Mouse (Mus musculus) gastrocnemius, adult 8-10 months (tissue): ENCODE data around the gene Usf3. TPM values are rescaled to one million over a fixed set of nuclear protein-coding genes. Genes with fewer than 3 reads are reported as not detected.

Experiments
- DNase-seq, 2 experiments: peaks; one replicate each; pipeline ENCODE4 v3.0.0; 2022; ENCODE audit warnings: low spot score in 2 of 2
- total RNA-seq, 4 experiments: library from RNA; stranded (reverse); gene quantifications; 2 replicates each; pipeline ENCODE4 v1.2.4; 2022

Usf3 gene
- 10 to 100 TPM; 32.1 to 59.9 (median 42.4) TPM for total RNA-seq

DNA sequence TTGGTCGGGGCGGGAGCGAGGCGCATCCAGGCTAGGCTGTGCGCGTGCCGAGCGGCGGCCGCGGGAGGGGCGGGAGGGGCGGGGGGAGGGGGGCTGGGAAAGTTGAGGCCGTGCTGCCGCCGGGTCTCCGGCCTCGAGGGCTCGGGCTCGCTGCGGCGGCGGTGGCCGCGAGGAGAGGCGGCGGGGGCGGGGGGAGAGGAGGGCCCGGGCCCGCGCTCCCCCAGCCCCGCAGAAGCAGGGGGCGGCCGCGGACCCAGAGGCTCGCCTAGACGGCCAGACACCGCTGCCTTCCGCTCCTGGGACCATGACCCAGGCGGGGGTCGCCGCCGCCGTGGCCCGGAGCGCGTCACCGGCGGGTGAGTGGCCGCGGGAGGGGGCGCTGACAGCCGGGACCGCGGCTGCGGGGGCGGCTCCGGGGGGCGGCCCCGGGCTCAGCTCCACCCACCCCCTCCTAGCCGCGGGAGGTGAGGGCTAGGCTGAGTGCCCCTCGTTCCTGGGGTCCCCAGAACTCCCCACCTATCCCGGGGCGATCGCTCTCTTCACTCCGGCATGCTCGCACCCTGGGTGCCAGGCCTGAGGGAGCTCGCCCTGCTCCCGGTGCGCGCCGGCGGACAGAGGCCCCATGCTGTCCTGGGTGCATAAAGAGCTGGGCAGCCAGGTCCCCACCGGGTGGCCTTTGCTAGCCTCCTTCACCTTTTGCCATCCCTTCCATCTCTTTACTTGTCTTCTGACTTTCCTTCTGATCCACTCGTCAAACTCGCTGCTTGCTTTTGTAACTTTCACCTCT is at the start of gene Usf3:
Gene Usf3 (plus strand): TSS at position 92 of the 787 bp plus-strand sequence.
- peak; percentile 33 to 49 for DNase-seq

DNA sequence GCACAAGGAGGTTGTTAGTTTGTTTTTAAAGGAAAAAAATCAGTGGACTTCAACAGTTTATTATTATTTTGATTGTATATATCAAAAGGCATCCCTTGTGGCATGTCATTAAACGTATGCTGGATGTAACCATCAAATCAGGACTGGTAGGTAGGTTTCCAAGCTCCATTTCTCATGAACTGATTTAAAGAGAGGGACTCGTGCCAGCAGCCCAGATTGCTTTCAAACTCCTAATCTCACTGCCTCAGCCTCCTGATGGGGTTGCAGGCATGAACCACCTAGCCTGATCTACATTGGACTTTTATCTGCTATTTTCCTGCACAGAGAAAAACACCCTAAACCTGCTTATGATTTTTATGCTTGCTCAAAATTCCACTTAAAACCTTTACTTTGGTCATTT is 49.3 kb upstream of the Usf3 start:
- no peak for DNase-seq

DNA sequence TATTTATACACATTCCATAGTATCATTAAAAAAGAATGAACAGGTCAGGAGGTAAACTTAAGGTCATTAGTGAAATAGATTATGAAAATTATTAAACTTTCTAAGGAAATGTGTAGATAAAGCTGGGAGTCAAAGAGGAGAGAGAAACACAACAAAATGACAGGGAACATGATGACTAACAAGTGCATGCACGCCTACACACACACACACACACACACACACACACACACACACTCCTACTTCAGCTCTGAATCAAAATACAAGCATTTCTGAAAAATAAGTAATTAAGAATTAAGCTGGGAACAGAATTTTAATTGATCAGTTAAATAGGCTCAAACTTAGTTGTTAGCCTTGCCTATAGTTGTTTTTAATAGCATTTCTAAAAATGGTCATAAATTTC is 48.3 kb upstream of the Usf3 start:
- no peak for DNase-seq

DNA sequence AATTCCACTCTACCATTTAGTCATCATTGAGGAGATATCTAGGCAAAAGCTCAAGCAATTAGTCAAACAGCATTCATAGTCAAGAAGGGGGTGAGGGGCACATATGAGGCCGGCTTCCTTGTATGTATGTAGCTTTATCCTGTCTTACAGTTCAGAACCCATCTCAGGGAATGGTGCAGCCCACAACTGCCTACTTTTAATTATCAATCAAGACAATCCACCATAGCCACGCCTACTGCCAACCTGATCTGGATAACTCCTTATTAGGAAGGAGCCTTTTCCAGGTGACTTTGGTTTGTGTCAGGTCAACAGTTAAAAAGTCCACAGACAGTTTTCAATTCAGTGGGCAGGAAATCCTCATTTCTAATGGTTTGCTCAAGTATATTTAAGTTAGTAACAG is 47.6 kb upstream of the Usf3 start:
- no peak for DNase-seq

DNA sequence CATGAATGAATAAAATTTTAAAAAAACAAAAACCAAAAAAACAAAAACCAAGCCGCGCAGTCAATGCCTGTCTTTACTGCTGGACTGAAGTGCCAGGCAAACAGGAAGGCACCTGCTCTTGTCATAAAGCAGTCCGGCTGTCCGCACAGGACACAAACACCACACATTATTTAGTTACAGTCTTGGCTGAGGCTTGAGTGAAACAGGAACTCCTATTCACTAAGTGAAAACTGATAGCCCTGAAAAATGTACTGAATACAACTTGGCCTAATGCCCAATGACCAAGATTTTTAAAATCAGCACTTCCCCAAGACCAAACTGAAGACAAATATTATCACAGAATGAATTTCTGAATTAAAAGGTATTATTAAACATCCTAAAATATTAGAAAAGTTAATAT is 46.6 kb upstream of the Usf3 start:
- no peak for DNase-seq

DNA sequence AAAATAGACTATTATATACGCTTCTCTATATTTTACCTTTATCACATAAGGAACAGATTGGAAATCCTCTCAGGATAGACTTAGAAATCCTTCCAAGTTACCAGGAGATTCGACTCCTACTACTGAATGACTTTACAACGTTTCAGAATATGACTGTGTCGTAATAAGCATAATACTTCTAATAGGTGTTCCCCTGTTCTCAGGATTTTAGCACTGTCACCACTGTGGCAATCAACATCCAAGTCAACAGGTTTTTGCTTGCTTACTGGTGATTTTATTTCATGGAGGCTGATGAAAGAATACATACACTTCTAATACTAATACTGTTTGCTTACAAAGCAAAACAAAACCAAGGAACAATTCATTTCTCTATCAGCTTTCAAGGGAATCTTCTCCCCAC is 40.7 kb upstream of the Usf3 start:
- no peak for DNase-seq

DNA sequence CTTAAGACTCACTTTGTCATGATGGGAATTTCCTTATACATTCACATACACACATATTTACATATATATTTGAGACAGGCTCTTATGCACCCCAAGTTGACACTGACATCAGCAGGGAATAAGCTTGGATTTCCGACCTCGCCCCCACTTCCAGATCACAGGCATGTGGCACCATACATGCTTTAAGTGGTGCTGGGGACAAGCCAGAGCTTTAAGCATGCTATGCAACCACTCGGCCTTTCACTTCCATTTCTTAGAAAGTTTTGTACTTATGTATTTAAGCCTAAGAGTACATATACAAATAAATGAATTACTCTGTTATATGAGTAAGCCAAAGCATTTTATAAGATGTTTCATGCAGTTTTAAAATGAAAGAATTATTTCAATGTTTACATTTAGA is 39.9 kb upstream of the Usf3 start:
- DNase-seq = no peak

DNA sequence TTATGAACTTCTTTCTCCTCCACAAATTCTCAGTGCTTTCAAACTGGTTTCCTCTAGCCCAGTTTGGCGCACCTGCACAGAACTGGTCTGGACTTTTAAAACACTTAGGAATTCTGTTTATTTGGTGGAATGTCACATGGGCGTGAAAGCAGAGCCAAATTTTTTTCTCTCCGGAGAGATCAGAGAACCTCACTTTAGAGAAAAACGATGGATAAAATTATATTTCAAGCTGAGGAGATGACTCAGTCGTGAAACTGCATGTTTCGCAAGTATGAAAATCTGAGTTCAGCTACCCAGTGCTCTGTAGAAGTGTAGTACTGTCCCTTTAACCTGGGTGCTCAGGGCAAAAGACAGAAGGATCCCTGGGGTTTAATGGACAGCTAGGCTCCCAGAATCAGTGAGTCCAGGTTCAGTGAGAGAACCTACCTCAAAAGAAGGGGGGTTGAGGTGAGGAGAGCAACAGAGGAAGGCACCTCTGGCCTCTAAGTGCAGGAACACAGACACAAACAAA is 36.5 kb upstream of the Usf3 start:
- DNase-seq = no peak

DNA sequence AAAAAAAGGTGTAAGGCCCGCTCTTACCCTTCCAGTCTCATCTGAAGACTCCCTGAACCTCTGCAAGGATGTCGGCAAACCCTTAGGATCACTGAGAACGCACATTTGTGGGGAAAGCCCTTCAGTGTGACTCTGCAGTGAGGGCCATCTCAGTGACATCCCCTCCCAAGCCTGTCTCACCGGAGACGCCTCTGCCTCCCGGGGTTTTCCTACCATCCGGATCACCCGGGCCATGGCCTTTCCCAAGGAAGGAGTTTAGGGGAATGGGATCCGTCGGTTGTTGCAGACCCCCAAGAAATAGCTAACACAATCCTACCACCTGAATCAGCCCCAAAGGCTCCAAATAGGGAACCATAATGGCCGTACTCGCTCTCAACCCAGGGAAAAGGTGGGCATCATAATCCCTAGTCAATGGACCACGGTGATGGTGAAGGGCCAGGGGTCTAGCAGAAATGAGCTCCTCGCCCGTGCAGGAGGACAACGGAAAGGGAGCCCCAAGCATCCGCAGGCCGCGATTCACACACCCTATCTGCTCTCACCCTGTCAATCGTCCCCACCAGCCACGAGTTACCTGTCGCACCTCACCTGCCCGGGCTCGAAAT is 34.6 kb upstream of the Usf3 start:
- no peak for DNase-seq

DNA sequence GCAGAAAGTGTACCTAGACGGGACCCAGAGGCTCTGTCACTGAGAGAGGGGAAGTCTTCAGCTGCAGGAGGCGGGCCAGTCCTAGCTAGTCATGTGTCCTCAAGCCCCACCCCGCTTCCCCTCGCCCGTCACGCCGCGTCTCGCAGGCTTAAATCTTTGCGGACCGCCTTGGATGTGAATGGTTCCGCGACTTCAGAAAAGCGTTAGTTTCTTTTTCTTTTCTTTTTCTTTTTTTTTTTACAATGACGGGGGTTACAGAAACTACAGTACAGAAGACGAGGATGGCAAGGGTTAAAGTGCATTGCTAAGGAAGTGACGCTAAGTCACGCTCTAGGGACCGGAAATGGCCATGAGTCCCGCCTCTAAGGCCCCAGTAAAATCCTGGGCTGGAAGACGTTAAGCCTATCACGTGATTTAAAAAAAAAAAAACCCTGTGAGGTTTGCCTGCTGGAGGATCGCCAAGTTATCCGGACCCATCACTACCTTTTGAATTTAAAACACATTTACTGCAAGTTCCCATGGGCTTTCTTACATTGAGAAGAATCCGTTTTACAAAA is 34.0 kb upstream of the Usf3 start:
- peak; percentile 78 to 80 for DNase-seq

DNA sequence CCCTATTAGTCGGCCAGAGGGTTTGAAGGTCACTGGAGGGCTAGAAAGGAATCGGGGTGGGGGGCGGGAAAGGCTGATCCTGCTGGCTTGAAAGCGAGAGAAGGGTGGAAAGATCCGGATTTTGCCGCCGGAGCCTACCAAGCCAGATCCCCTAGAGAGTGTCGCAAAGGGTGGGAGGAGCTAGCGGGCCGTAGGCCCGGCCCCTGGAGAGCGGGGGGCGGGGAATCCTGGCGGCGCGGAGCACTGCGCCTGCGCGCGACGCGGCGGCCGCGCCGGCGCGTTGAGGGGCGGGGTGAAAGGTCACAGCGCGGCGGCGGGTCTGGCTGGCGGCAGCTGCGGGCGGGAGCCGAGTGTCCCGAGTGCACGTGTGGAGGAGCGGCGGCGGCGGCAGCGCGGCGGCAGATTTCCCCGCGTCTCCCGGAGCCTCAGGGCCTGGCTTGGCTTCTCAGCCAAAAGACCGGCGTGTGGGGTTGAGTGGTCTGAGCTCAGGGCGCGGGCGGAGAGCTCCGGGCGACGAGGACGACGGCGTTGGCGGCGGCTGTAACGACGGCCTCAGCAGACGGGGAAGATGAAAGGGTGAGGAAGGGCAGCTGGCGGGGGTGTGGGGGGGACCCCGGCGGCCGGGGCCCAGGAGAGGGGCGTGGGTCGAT is 33.4 kb upstream of the Usf3 start, which contains the start of the genes Atp6v1a and Naa50:
Gene Atp6v1a (minus strand): TSS at position 170 of the 650 bp plus-strand sequence.
Gene Naa50 (plus strand): TSS at position 295 of the 650 bp plus-strand sequence.
- DNase-seq = peak; percentile 82 to 85

DNA sequence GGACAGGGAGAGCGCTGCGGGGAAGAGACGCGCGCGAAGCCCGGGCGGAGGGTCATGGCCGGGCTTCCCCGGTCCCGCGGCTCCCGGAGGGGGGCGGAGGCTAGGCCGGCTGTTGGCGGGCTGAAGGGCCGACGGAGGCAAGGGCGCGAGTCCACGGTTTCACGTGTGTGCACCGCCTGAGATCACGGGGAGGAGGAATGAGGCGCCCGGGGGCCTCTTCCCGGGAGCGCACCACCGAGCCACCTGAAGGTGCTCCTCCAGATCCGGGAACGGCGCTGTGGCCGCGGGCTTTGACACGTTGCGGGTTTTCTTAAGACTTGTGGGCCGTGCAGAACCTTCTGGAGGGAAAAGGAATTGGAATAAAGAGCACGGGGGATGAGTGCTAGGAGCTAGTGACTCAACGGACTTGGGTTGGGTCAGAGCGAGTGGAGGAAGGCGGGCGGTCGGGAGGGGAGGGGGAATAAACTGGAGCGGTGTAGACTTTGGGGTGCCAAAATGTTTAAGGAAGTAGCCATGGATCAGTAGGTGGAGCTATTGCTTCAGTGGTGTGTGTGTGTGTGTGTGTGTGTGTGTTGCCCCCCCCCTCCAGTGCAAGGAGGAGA is 32.8 kb upstream of the Usf3 start:
- DNase-seq = peak; percentile 71 to 78

DNA sequence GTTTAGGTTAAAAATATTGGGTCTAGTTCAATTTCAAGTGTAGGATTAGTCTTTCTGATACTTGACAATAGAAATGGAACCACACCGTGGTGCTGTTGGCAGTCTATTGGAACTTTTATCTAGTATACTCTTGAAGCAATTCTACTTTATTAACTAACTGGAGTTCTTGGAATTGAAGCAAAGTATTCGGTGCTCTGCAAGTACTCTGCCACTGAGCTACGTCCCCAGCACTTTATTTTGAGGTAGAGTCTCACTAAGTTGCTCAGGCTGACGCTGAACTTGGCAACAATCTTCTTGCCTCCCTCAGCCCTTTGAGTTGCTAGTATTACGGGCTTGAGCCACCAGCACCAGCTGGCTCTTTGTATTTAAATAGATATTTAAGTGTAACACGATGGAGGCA is 31.6 kb upstream of the Usf3 start:
- peak in 1 of 2 experiments; percentile 28 for DNase-seq

DNA sequence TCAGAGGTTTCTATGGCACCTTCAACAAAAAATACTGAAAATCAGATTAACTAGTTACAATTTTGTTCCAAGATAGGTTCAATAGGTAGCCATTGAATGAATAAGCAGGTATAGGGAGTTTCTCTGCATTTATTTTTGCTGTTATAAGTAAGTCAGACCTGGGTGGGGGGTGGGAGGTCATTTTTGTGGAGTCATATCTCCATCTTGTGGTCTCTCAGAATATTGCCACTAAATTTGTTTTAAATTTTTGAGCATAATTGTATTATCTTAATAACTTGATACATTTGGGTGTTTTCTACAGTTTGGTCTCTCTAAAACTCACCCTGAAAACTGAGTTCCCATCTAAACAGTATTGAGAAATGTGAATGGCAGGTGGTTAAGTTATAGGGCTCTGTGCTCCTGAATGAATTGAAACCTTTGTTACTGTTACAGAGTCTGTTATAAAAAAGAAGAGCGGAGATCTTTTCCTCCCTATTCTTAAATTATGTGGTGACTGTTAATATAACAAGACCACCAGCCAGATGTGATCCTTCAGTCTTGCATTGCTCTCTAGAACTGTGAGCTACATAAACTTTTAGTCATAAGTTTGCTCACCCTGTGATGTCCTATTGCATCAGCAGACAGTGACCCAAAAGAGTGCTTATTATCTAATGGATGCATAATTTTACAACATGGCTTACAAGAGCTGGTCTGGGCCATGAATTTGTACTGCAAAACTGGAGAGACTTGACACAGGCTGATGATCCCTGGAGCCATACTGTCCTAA is 23.9 kb upstream of the Usf3 start:
- no peak for DNase-seq

DNA sequence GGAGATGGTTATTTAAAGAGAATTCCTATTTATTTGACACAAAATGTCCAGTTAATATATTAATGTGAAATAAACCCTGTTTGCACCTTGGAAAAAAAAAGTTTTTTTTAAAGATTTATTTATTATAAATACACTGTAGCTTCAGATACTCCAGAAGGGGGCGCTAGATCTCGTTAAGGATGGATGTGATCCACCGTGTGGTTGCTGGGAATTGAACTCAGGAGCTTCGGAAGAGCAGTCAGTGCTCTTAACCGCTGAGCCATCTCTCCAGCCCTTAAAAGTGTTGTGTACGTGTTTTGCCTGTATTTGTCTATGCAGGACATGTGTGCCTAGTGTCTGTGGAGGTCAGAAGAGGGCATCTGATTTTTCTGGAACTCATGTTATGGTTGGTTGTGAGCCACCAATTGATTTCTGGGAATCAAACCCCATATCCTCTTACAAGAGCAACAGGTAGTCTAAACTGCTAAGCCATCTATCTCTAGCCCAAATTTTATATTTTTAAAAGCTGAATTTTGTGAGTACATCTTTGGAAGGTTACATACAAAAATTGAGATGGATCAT is 18.5 kb upstream of the Usf3 start:
- DNase-seq = no peak

DNA sequence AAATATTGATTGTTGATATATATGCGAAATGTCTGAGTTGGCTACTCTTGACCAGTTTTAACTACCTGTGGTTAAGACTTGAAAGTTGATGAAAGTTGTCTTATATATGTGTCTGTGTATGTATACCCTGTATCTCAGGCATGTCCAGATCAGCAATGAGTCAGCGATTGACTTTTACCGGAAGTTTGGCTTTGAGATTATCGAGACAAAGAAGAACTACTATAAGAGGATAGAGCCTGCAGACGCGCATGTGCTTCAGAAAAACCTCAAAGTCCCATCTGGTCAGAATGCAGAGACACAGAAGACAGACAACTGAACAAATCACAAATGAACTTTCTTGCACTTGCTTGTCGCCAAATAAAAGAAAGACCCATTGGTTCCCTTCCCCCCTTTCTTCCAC is 13.7 kb upstream of the Usf3 start:
- DNase-seq = no peak

DNA sequence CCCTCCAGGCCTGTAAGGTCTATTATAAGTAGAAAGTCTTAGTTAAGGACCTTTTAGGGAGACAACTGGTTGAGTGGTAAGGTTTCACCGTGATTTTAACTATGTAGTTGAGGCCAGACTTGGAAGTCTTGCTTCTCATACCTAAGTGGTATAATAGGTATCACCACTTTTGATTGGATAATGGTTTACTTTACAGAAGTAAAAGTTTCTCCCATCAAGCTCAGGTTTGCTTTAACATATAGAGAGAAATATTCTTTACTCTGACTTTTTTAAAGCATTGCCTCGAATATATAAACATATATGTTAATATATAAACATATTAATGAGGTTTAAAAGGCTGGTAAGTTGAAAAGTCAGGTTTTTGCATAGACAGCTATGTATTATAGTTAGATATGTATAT is 9.2 kb upstream of the Usf3 start:
- DNase-seq = no peak

DNA sequence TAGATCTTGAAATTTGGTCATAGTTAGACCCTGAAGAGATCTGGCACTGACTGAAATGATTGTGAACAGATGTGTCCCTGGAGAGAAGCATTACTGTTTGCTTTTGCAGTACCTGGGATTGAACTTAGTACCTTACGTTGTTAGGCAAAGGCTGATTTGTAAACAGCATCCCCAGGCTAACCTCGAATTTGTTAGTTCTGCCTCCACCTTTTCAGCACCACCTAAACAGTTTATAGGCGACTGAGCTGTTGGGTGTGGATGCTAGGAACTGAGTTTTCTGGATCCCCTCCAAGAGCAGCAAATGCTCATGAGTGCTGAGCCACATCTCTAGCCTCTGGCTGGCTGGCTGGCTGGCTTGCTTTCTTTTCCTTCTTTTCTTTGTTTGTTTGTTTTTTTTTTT is 7.9 kb upstream of the Usf3 start:
- DNase-seq = no peak

DNA sequence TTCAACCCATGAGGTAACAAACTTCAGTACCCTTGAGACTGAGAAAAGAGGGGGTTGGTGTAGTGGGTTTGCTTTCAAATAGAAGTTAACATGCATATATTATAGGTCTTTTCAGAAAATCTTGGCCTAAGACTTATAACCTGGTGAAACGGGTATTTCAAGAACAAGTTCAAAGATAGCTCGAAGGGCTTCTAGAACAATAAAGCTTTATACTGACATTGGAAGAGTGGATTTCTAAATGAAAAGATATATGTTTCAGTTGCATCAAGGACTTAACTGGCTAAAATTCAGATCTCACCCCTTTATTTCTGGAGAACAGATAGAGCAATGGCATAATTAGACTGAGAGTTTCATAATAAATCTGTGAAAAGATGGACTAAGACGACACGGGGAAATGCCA is 4.1 kb upstream of the Usf3 start:
- no peak for DNase-seq
